Comparison of ENCODE assay signal across 18 mouse cellular contexts in genomic region chr8:29961322-29961721, GRCm38 (mm10).
"Had no signal": no experiment of that assay in that cellular context is flagged by ENCODE, and none has a peak within 500 bp of the region (broad histone marks: within the 10 kb centered on the region; RNA-seq: fewer than 3 reads in every experiment).

No protein-coding gene starts in this region.

- ATAC-seq: liver, postnatal 0 days; lung, postnatal 0 days; midbrain, embryonic 13.5 days; midbrain, embryonic 15.5 days had no signal

- H3K4me3 ChIP-seq: lung, embryonic 15.5 days; megakaryocyte, embryonic 14.5 days; midbrain, embryonic 13.5 days; midbrain, embryonic 15.5 days; neural tube, embryonic 12.5 days; stomach, embryonic 15.5 days had no signal

- H3K36me3 ChIP-seq: lung, embryonic 15.5 days; midbrain, embryonic 13.5 days; midbrain, embryonic 15.5 days; neural tube, embryonic 12.5 days; stomach, embryonic 15.5 days had no signal

- H3K27ac ChIP-seq: lung, embryonic 15.5 days; macrophage; midbrain, embryonic 13.5 days; midbrain, embryonic 15.5 days; neural tube, embryonic 12.5 days; stomach, embryonic 15.5 days; stomach, postnatal 0 days had no signal

- H3K9me3 ChIP-seq: lung, embryonic 15.5 days; megakaryocyte, embryonic 14.5 days; midbrain, embryonic 13.5 days; midbrain, embryonic 15.5 days; neural tube, embryonic 12.5 days; stomach, embryonic 15.5 days had no signal

- H3K4me2 ChIP-seq: lung, embryonic 15.5 days; midbrain, embryonic 11.5 days; midbrain, embryonic 13.5 days; midbrain, embryonic 15.5 days; neural tube, embryonic 12.5 days; stomach, embryonic 15.5 days had no signal

- DNase-seq: liver, postnatal 0 days; lung, adult 2 months; lung, postnatal 14 days; lung, postnatal 36 days; right cerebral cortex, postnatal 14 days; thymus, adult 2 months; thymus, postnatal 25 days; thymus, postnatal 4 days had no signal

- H3K4me1 ChIP-seq: lung, embryonic 15.5 days; megakaryocyte, embryonic 14.5 days; midbrain, embryonic 13.5 days; midbrain, embryonic 15.5 days; neural tube, embryonic 12.5 days; stomach, embryonic 15.5 days had no signal

- H3K27me3 ChIP-seq: lung, embryonic 15.5 days; megakaryocyte, embryonic 14.5 days; midbrain, embryonic 13.5 days; midbrain, embryonic 15.5 days; neural tube, embryonic 12.5 days; stomach, embryonic 15.5 days had no signal

- H3K9ac ChIP-seq: liver, postnatal 0 days; lung, embryonic 15.5 days; midbrain, embryonic 13.5 days; midbrain, embryonic 15.5 days; neural tube, embryonic 12.5 days; stomach, embryonic 15.5 days had no signal
